Mouse (Mus musculus) heart, postnatal 36 days (tissue): ENCODE measurements around the gene Fam204a. TPM values are rescaled to one million over a fixed set of nuclear protein-coding genes. Genes with fewer than 3 reads are reported as not detected.
A peak's percentile ranks its signal among the peaks of the same experiment; 100 is the strongest.

Source experiments
- DNase-seq, 2 experiments: peaks; one replicate each; pipeline ENCODE4 v3.0.0; 2021 to 2022
- intact Hi-C: fragments of 180-260 bp; cut with DNase I; formaldehyde crosslinking; loops from one replicate; pipeline ENCODE4 v1.15.1; 2025
- total RNA-seq, 2 experiments: library from RNA; stranded (reverse); gene quantifications; 2 replicates each; pipeline ENCODE4 v1.2.3; 2021

Fam204a gene
- 10 to 100 TPM; 21.7 to 24.3 TPM for total RNA-seq

DNA sequence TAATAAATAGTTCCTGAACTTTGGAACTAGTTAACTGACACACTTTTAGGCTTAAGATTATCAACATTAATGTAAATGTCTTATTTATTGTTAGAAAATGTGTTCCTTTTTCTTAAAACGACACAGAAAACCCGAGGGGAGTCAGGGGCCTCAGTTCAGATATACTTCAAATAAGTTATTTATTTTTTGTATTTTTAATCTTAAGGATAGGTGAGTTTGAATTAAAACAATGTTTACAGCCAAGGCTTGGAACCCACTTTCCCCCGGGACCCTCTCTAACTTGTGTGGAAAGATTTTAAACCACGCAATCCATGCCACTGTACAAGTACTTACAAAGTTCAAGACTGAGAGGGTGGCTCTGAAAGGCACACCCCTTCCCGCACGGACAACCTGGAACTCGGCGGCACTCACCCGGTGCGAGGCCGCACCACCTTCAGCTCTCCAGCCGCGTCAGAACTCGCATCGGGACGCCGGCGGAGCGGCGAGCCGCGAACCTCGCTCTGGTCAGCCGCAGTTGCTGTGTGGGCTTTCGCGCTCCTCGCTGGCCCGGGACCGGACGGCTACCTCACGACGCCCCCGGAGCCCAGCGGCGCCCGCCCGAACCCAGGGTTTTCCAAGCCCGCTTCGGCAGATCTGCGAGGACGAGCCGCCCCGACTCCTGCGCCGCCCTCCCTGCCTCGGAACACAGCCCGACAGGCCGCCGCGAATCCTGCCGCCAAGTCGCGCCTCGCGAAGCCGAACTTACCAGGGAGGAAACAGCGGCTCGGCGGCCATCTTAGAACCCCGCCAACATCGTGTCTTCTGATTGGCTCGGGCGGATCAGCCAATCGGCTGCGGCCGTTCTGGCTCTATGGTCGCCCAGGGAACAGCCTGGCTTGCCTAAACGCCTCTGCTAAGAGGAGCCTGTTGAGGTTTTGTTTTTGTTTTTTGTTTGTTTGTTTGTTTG, at the start of gene Fam204a:
Gene Fam204a, minus strand, starts transcription at position 803 of the 946 bp plus-strand sequence.
- intact Hi-C loops: loop anchor here (10.0 kb wide), 2 partner anchors 281 to 349 kb away; partner anchors contain the start of gene Rab11fip2
- DNase-seq: peak; percentile 97 to 98

GRCm38 (mm10) chr19:60265789-60266188, 39.3 kb upstream of the Fam204a start:
- intact Hi-C loops: no loop called here
- no peak for DNase-seq

DNA sequence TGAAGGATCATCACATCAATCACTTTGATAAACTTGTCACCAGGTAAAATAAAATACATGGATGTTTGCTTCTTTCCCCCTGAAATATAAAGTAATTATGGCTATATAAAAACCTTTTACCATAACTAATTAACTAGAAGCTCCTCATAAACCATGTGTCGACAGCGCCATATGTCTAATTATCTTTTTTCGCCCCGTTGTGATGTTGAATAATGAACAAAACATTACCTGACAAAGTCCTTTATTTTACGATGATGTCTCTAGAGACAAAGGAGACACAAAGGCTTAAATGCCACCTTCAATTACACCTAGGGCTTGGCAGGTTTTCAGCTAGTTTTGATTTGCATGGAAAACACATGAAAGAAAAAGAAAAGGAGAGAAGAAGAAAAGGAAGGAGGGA, 34.2 kb upstream of the Fam204a start:
- no peak for DNase-seq
- intact Hi-C loops: no loop called here

GRCm38 (mm10) chr19:60252021-60252420, 25.5 kb upstream of the Fam204a start:
- no peak for DNase-seq
- intact Hi-C loops: no loop called here

DNA sequence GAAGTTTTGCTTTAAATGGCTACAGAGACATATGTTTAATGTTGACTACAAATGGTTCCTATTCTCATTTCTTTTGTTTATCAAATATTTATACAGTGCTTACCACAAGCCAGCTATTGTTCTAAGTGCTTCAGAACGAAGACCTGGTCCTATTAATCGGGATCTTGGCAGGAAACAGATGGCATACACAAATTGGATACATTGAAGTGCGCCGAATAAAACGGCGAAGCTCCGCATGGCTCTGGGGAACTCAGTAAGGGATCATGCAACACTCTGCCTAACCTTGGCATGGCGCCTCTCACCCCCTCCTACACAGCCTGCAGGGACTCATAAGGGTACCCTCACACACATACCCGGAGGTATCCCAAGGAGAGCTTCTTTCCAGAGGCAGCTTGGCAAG, 24.7 kb upstream of the Fam204a start:
- intact Hi-C loops: no loop called here
- no peak for DNase-seq

DNA sequence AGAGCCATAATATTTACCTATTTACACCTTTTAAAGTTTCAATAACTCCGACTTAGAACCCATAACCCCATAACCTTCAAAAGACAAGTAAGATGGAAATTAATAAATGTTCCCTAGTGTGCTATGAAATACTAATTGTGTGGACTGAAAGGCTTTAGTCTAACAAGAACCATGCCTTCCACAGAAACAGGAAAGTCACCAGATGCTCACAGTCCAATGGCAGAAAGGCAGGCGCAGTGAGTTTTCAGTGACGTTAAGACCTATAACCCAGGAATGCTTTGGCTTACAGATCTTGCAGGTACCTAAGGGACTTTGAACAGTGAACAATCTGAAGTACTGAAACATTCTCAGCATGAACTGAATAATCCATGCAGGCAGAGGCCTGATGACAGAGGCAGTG, 18.7 kb upstream of the Fam204a start:
- intact Hi-C loops: no loop called here

DNA sequence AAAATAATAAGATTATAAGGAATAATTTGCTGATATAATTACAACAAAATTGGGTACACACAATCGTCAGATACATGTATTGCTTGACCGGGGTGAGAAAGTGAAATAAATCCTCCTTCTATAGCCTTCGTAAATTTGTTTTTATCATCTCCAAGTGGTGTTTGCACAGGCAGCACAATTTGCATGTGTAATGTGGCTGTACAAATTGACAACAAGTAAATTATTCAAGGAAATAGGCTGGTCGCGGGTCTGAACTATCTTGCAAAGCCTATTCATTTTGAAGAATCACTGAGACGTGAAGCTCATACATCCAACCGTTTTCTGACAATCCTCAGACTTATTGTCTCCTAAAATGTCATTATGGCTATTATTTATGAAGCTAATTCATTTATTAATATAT, 16.1 kb upstream of the Fam204a start:
- no peak for DNase-seq
- intact Hi-C loops: no loop called here

More for the DNA sequence above, 18.7 kb upstream of the Fam204a start:
- no peak for DNase-seq

GRCm38 (mm10) chr19:60241916-60242602, 15.6 kb upstream of the Fam204a start:
- no peak for DNase-seq
- intact Hi-C loops: no loop called here

- intact Hi-C loops: no loop called here
- no peak for DNase-seq
Measured at GRCm38 (mm10) chr19:60231542-60231941, 5.0 kb upstream of the Fam204a start.

GRCm38 (mm10) chr19:60226845-60227235, 339 bp upstream of the Fam204a start:
- intact Hi-C loops: loop anchor here (10.0 kb wide), 2 partner anchors 282 to 348 kb away; partner anchors contain the start of gene Rab11fip2
- no peak for DNase-seq

DNA sequence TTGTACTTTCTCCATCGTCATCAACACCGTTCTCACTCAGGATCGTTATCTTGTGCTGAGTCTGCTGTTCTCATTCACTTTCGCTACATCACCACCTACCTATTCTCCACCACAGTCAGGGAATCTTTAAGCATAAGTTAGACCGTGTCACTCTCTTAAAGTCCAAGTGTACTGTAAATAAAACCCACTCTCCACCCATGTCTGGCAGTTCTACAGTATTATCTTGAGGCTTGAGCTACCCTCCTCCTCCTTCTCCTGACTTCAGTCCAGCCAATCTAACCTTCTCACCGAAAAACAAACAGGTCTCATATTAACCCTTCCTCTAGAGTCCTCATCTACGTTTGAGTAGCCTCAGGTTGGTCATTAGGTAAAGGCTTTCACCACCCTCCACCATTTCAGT, 7.1 kb downstream of the Fam204a start:
- no peak for DNase-seq
- intact Hi-C loops: no loop called here

DNA sequence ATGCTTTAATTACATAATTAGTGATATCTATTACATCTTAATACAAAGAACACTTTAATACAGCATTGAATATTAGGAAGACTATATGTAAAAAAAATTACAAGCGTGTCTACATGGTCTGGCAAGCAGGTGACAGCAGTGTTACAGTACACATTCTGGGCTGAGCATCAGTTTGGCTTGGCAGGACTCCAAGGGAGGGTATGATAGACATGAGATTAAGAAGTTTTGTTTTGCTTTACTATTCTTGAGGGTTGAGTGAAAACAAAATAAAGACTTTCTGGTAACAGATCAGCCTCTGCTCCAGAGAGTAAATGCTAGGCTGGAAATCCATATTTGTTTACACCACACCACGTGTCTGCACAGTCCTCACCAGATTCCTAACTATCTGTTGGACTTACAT, 8.5 kb downstream of the Fam204a start:
- DNase-seq: no peak
- intact Hi-C loops: no loop called here

DNA sequence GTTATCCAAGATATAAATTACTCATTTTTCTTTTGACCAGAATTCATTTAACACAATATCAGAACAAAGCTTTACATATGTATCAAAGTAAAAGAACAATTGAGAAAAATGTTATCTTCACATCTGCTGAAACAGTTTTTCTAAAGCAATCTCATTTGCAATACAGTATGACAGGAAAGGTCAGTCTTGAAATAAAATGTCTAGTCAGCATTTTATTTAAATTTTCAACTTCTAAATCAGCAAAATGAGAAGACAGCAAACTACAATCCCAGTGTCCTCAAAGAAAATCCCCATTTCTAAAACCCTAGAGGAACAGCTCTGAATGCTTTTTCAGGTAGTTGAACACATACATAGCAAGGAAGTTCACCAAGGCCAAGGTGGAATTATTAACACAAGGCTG, 18.3 kb downstream of the Fam204a start:
- intact Hi-C loops: no loop called here
- no peak for DNase-seq

DNA sequence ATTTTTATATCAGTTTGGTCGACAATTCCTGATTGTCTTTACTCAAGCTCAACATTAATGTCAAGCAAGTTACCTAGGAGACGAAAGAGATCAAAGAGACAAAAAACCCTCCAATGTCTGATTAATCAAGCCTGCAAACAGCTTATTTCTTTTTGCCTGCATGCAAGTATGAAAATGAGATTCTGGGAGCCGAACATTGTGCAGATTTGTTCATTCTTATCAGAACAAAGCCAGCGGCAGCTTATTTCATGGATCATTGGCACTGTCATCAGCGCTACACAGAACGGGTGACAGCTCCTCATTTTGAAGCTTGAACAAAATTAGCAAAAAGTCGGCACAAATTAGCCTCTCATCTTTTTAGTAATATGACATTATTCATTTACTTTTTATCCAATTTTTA, 22.3 kb downstream of the Fam204a start:
- DNase-seq: no peak
- intact Hi-C loops: no loop called here

GRCm38 (mm10) chr19:60200294-60200693, 26.2 kb downstream of the Fam204a start:
- intact Hi-C loops: no loop called here
- DNase-seq: no peak

GRCm38 (mm10) chr19:60199152-60199551, 27.3 kb downstream of the Fam204a start:
- no peak for DNase-seq
- intact Hi-C loops: no loop called here

- DNase-seq: no peak
- intact Hi-C loops: no loop called here
Measured at GRCm38 (mm10) chr19:60192790-60193189, 33.7 kb downstream of the Fam204a start.

DNA sequence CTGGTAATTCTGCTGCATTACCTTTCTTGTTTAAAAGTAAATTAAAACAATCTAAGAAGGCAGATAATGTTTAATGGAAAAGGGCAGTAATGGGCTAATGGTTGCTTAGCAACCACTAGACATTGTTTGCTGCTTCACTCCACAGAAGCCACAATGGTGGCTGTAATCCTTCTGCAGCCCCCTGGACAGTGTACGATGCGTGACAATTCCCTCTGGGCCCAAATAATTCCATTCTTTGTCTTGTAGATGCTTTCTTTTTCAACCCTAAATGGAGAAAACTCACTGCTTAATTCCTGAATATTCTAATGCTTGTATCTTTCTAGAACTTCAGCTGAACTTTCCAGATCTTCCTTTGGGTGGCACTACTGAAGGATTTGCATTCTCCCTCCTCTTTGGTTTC, 37.3 kb downstream of the Fam204a start:
- intact Hi-C loops: no loop called here
- DNase-seq: no peak

DNA sequence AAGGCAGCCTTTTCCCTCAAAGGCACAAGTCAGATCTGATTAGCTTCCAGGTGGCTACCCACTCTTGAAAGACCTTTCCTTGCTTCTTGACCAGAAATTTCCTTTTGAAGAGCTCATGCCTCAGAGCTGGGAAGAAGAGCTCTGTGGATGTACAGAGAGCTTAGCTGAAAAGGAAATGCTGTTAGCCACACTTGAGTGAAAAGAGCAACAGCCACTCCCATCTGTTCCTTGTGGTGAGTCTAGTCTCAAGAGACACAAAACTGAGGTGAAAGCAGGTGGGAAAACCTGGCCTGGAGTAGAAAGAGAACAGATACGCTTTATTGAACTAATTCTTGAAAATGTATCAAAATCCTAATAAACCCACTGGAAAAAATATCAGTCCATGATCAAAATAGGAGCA, 43.6 kb downstream of the Fam204a start:
- no peak for DNase-seq
- intact Hi-C loops: no loop called here

- intact Hi-C loops: no loop called here
- DNase-seq: no peak
Measured at GRCm38 (mm10) chr19:60182171-60182570, 44.3 kb downstream of the Fam204a start.

DNA sequence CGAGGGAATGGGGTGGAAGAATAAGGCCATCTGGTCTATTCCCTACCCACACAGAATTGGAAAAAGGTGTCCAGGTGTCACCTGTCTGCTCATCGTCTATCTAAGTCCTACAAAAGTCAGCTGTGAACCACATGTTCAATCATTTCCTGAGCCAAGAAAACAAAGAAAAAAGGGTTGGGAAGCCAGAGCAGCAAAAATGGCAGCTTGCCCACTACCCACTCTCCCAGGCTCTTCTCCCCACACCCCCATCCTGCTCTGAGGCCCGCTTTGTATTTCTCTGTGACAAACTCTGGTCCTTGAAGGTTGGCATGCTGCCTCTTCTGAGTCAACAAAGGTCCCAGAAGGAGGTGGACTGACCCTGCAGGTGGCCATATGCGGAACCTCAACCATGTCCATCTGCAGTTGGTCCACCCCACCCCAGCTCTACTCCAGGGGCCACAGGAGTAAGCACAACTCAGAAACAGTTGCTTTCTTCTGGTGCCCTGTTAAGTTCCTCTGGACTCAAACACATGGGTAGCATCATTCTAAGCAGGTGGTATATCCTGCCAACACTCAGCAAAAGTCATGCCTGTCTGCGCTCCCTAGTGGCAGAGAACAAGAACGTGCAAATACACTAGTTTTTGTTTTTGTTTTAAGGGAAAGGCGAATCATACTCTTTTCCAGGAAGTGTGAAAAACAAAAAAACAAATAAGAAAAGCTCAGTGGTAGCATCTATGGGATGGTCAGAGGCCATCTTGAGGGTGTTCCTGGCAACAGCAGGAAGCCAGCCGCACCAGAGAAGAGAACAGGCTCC, 47.5 kb downstream of the Fam204a start:
- intact Hi-C loops: no loop called here
- DNase-seq: no peak
